Mouse (Mus musculus) retina, postnatal 7 days (tissue): ENCODE results near the gene Dcdc2a.
A peak's percentile ranks its signal among the peaks of the same experiment; 100 is the strongest.

Experiments used
- DNase-seq: peaks from one replicate; pipeline ENCODE4 v3.0.0-alpha.2; 2012; ENCODE audit warnings: low read depth, low spot score

The Dcdc2a gene

DNA sequence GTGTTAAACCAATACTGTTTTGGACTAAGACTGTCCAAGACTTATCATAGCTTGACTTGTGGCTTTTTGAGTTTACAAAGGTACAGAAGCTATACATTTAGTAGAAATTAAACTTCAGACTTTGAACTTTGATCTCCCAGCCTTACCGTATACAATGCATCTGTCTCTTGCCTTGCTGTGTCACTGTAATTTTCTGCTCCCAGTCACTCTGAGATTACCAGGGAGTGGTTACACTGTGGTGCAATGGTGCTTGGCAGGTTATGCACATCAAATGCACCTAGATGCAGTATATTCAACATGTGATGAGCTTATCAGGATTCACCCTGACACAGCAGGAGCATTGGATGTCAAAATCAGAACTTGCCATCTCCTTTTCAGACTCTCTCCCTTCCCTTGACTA is 122.0 kb downstream of the Dcdc2a start:
- DNase-seq, result no peak

DNA sequence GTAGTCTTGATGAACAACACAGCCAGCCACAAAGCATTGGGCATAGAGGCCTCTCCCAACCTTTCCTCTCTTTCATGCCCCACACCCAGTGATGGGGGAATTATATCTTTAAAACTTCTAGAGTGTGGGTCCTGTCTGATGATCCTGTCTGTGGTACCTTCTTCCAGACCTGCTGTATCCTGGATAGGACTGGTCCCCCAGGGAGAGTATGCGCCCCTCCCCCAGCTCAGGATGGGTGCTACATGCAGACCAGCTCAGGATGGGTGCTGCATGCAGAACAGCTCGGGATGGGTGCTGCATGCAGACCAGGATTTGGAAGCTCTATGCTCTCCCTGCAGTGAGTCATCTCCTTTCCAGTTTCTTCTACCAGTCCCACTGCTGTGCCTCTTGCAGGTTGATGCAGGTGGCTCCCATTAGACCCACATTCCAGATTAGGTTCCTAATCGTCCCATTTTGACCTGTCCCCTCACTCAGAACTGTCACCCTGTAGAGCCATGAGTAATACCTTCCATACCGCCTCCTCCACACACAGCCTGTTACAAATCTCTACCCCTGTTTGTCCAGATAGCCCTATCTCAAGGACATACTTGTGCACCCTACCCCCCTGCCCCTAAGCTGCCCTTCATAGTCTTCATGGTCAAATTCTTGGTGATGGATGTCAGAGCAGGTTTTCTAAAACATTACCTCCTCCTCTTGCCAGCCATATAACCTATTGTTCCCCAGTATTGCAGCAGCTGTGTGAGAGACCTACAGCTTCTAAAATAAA is 122.6 kb downstream of the Dcdc2a start:
- no peak for DNase-seq

DNA sequence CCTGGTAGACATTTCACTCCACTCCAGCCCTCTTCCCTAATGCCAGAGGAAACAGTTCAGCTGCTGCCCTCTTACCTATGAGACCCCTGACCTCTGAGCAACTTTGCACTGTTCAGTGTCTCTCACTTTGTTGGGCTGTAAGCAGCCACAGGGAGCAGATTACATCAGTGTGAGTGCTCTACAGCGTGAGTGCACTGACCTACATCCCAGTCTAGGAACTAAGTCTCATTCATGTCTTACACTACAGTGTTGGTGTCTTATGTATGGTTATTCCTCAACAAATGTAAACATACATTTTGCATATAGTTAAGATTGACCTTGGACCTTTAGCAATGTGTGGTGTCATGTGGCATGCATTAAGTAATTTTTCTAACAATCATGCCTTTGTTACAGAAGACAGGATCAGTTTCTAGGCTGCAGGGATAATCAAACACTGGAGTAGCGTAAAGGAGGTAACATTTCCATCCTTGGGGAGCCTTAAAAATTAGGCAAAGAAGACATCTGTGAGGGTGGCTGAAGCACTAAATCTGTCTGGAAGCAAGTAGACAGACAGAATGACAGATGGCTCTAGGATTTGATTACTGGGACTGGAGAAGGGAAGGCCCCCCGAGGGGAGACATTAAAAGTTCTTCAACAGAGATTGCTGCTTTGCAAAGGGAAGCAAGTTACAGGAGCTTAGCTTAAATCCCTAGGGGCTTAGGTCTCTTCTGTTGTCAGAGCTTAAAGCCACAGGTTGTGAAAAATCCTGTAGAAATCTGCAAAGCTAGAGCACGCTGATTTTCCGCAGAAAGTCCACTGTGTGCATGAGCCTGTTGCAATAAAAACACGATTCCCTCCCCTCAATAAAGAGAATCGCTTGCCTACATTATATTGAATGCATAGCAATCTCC is 130.9 kb downstream of the Dcdc2a start:
- DNase-seq, result peak; percentile 28

DNA sequence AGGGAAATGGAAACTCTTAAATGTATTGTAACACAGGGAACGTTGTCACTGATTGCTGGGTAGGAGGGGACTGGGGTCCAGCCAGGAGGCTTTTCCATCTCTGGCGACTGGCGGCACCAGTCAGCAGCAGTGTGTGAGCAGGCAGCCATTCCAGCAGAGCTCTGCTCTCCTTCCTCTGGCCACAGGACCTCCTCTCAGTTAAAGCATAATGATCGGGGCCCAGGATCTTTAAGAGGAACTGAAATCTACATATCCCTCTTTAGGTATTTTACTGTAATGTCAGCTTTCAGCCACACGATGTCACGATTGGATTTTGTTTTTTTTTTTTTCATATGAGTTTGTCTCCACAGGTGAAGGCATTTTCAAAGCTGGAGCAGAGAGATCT is 131.5 kb downstream of the Dcdc2a start:
- peak; percentile 34 for DNase-seq

DNA sequence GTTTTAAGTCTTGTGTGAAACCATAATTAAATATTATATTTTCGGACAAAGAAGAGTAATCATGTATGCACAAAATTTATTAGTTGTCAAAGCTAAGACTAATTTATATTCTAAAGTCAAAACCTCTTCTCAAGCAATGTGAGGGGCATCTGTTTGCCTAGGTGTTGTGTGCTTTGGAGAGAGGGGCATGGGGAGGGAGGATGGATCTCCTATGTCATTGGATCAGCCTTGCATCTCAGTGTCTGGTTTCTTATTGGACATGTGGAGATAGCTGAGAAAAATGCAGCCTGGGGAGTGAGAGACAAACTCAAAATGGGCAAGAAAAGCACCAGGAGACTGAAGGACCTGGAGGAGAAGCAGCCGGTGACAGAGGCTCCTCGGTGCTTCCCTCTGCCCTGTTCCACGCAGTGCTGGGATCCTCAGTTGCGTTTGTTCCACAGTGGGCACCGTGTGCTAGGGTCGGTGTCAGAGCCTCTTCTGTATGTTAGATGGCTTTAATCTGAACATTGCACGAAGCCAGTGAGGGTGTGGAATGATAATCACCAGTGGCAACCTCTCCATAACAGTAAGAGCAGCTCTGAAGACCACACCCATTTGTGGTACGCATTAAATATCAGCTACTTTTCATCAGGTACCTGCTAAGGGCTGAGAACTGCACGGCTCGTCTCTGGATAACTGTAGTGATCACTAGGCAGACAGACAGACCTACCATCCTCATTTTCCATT is 133.8 kb downstream of the Dcdc2a start:
- no peak for DNase-seq

DNA sequence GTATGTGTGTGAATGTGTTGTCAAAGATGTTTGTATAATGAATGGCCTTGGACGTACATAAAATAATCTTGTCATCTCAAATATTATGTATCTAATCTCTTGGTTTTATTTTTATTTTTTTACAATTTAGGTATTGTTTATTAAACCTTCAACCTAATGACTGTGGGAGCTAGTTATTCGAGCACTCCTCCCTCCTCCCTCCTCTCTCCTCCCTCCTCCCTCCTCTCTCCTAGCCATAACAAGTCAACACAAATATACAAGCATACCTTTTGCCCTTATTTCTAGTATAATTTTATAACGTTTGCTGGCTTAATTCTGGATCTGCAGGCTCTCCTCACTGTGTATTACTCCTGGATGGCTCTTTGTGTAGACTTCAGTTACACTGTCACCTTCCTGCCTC is 134.4 kb downstream of the Dcdc2a start:
- DNase-seq, result no peak

DNA sequence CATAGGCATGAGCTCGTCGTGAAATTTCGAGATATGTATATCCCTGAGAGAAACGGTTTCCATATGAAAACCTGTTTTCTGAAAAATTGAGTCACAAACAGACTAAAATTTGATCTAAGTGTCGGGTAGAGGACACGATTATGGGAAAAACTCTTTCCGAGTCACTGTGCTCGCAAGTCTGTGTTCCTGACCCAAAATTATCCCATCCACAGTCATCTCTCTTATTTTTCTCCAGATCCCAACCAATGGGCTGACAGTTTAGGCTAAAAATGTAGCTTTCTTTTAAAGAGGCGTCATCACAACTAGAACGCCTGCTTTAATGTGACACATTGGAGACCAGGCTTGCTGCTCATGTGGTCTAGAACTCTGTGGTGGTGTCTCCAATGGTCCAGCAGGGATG is 139.9 kb downstream of the Dcdc2a start:
- no peak for DNase-seq

DNA sequence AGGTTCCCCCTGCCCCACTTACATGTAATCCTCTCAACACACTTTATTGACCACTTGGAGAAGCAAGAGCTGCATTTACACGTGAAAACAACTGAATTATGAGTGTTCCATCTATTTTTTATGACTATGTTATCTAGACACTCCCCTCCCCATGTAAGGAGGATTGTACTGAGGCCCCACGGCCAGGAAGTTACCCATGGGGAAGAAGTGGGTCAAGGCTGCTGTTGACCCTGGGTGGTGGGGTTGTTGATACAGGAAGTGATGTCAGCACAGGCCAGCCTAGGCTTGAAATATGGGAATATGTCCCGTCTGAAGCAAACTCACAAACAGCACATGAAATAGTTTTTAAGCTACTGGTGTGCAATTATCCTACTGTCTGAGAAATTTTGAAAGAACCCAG is 144.1 kb downstream of the Dcdc2a start:
- no peak for DNase-seq

DNA sequence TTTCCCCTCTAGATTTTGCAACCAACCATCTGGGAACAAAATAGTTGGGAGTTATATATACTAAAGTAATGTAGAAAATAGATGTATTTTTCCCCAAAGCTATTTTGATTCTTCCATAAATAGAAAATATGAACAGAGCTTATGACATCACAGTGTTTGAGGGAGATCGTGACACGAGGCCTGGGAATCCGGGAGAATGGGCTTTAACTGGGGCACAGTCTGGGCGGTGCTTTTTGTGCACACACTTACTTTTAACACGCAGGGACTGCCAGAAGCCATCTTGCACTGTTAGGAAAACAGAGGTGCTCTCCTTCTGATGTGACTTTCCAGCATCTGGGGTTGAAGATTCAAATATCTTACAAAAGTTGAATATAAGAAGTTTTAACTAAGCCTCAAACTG is 151.1 kb downstream of the Dcdc2a start:
- no peak for DNase-seq

DNA sequence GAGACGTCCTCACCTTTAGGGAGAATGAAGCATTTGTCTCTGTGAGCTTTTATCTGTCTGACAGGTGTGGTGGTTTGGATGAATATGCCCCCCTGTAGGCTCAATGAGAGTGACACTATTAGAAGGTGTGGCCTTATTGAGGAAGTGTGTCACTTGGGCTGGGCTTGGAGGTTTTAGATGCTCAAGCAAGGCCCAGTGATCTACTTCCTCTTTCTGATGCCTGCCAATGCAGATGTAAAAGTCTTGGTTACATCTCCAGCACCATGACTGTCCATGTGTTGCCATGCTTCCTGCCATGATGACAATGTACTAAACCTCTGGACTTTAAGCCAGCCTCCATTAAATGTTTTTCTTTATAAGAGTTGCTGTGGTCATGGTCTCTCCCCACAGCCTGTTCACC is 162.6 kb downstream of the Dcdc2a start:
- DNase-seq, result no peak

DNA sequence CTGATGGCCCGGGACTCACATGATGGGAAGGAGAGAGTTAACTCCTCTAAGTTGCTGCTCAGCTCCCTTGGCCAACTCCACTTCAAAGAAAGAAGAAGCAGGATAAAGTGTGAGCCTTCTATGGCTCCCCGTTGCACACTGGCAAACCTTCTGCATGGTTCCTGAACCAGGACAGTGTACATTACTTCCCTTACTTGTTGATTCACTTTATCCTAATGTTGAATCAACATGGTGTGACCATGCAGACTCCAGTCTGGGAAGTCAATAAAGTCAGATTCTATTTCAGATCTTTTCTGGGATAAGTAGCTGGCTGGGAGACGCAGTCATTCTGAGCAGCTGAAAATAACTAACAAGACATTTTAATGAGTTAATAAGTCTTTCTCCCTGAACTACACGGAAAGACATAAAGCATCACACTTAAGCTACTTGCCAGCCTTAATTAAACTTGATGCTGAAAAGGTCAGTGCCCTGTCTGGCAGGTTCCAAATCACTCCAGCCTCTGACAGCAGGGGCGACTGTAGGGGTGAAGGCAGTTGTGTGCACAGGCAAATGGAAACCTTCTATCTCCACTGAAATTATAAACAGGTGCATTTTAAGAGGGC is 164.5 kb downstream of the Dcdc2a start:
- no peak for DNase-seq

DNA sequence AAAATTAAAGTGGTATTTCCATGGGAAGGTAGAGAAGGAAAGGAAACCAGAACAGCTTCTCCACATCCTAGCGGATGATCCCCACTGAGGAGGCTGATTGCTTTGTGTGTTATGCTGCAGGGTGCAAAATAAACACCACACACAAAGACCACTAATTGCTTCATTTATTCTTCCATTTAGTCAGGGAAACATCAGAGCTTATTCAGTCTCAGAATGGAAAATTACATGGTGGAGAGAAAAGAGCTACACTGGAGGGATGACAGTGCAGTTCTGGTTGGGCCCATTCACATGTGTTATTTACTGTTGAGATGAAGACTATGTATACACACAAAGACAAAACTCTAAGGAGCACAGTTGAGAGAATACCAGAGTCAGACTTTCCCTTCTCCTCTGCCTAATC is 196.1 kb downstream of the Dcdc2a start:
- DNase-seq, result no peak

DNA sequence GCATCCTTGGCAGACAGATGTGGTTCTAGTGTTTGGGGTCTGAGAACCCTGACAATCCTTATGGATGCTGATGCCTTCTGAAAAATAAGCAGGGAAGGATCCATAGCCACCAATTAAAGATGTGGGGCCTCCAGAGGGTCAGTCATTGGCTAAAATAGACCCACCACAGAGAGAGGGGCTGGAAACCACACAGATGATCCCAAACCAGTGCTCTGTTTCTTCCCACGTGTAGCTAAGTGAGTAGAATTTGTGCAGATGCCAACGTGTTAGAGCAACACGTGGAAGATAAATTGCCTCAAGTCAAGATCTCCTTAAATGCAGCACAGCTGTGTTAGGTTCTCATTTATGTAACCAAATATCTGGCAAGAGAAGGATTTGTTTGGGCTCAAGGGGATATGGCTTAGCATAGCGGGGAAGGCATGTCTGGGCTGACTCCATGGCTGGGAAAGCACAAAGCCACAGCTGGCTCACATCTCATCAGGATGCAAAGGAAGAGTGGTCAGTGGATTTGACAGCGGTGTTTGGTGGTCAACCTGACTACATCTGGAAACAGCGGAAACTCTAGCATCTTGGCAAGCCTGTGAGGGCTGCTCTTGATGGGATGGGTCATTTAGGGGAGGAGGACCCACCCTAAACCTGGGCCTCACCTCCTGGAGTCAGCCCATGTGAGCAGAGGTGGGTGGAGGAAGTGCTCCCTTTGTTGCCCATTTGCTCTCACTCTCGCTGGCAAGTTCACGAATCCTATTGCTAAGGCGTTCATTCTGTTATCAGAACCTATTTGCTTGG is 198.9 kb downstream of the Dcdc2a start:
- no peak for DNase-seq

DNA sequence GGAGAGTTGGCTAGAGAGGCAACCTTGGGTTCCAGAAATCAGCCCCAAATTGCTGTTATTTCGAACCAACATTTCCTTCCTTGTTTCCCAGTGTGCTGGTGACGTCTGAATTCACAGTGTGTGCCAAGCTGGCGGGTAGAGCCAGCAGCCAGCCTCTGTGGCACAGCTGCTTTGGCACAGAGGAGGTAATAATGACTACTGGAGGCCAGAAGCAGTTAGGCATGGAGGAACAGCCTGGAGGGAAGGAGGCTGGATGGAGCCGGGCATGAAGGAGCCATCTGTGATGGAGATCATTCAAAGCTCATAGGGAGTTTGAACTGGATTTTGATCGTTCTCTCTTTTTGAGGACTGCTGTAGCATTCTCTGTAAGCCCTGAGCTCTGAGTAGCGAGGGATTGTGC is 201.8 kb downstream of the Dcdc2a start:
- no peak for DNase-seq
